Mouse (Mus musculus): ENCODE measurements around the gene B4galnt3.

The B4galnt3 gene

DNA sequence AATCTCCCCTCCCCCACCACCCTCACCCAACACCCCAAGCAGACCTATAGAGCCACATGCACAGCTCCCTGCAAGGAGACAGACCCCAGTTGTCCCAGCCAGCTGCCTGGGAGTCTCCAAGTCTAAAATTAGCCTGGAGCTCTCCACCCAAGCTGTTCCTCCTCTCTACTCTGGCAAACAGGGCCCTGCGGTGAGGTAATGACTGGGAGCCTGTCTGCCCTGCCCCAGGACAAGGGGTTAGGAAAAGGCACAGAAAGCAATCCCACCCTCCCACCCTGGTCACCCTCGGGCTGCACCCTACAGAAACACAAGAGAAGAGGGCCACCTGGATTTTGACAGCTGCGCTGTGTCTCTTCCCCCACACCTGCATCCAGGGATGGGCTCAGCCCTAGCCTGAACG is 19.5 kb downstream of the B4galnt3 start:
- no peak for DNase-seq (ENCODE audit: low spot score in 2 of 2)

DNA sequence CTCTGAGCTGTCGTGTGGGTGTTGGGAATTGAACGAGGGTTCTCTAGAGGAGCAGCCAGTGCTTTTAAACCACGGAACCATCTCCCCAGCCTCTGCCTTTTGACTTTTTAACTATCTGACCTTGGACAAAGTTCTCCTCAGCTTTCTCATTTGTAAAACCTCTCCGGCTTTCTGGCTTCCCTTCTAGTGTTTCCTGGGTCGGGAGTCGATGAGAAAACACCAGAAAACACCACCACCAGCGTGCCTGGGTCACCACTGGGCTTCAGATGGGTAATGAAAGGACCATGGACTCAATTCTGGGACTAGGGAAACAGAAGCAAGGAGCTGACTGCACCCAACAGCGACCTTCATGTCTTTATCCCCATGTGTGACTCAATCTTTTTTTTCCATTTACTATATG is 20.2 kb downstream of the B4galnt3 start:
- DNase-seq (ENCODE audit: low spot score in 2 of 2): no peak

- DNase-seq (ENCODE audit: low spot score in 2 of 2): no peak
These were observed 30.2 kb downstream of the B4galnt3 start for GRCm38 (mm10) chr6:120264151-120264550.

- DNase-seq (ENCODE audit: low spot score in 2 of 2): no peak
These were observed 30.8 kb downstream of the B4galnt3 start for GRCm38 (mm10) chr6:120263608-120264007.

- DNase-seq (ENCODE audit: low spot score in 2 of 2): no peak
These were observed 31.4 kb downstream of the B4galnt3 start for GRCm38 (mm10) chr6:120262886-120263531.

- DNase-seq (ENCODE audit: low spot score in 2 of 2): no peak
These were observed 34.9 kb downstream of the B4galnt3 start for GRCm38 (mm10) chr6:120259481-120259880.

DNA sequence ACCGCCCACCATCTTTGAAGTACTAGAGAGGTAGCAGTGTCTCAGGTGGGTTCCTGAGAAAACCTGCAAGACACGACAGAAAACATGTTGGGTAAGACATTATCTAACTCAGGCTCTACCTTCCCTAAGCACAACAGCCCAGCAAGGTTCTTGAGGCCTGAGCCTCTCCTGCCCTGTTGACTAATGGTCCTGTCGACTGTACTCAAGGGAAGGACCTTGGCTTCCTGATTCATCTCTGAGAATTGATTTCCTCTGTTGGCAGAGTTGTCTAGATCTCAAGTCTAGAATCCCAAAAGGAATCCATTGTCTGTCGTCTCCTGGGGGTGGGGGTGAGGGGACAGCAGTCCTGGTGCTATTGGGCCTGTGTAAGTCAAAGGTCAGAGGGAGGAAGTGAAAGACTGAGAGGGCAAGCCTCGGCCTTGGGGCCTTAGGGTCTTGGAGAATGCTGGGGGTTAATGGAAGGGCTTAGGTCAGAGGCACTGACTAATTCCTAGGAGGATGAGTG is 37.9 kb downstream of the B4galnt3 start:
- DNase-seq (ENCODE audit: low spot score in 2 of 2): no peak

DNA sequence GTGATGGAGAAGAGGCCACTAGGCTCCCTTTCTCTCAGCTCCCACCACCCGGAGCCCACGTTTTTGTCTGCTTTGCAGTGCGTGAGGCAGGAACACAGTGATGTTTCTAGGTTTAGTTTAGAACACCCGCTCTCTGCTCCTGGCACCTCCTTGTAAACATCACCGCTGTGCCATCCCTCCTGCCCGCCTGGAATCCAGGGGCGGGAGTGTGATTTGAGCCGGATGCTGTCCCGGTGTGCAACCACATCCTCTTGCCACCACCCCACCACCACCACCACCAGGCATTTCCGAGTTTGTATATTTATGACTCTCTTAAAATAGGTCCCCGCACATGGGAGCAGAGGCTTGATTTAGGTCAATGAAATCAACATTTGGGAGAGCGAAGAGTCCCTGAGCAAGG is 38.7 kb downstream of the B4galnt3 start:
- DNase-seq (ENCODE audit: low spot score in 2 of 2): peak in 1 of 2 experiments; percentile 12

- no peak for DNase-seq (ENCODE audit: low spot score in 2 of 2)
These were observed 39.2 kb downstream of the B4galnt3 start for GRCm38 (mm10) chr6:120255144-120255543.

DNA sequence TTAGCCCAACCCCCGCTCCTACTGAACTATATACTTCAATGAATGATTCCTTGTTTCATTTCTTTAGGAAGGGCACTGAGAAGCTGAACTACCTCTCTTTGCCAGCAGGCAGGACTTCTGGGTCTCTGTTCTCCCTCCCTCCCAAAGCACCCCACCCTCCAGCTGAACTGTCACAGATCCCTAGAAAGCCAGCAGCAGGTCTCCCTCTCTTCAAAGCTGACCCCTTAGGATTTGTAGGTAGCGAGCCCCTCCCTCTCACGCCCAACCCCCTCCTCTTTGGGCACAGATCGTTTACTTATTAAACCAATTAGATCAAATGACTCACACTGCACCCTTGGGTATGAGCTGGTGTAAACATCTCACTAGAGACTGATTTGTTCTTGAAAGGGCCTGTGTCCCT is 39.7 kb downstream of the B4galnt3 start:
- no peak for DNase-seq (ENCODE audit: low spot score in 2 of 2)

- no peak for DNase-seq (ENCODE audit: low spot score in 2 of 2)
These were observed 41.6 kb downstream of the B4galnt3 start for GRCm38 (mm10) chr6:120252741-120253140.

DNA sequence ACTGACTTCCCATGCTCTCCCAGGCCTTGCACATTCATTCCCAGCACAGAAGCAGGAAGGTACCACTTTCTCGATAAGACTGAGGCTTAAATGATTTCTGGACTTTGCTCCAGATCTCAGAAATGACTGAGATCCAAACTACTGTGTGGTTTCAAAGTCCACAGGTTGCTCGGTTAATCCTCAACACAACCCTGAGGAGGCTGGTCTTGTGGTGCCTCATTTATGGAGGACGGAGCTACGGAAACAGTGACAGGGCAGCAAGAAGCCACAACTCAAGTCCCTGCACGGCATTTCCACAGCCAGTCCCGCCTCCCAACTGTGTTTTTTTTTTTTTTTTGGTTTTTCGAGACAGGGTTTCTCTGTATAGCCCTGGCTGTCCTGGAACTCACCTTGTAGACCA is 43.3 kb downstream of the B4galnt3 start:
- no peak for DNase-seq (ENCODE audit: low spot score in 2 of 2)

DNA sequence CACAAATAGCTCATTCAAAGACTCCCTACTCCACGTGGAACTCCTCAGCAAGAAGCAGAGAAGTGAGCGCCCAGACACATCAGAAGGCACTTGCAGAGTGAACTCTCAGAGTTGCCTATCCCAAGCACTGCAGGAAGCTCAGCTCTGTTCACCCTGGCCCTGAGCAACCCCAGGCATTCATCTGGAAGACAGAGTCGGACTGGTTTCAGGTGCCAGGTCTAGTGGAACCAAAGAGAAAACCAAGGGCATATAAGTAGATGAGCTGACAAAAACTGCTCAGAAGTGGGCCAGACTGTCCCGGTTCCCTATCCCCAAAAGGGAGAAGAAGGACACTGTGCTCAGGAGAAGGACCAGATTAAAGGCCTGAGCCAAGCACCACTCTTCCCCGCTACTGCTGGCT is 44.5 kb downstream of the B4galnt3 start:
- DNase-seq (ENCODE audit: low spot score in 2 of 2): no peak

DNA sequence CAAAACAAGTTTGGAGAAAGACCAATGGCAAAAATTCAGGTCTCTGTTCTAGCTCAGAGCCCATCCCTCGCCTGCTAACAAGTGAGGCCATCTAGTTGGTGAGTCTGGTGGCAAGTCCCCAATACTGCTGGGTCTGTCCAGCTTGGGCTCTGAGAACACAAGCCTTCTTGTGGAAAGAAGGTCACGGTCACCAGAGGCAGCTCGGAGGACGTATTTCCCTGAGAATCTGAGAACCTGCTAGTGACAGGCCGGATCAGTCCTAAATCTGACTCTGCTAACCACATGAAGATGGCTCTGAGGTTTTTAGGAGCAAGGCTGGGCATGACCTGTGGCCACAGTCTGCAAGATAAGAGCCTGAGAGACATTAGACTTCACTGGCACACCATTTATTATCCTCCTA is 47.7 kb downstream of the B4galnt3 start:
- DNase-seq (ENCODE audit: low spot score in 2 of 2): no peak

DNA sequence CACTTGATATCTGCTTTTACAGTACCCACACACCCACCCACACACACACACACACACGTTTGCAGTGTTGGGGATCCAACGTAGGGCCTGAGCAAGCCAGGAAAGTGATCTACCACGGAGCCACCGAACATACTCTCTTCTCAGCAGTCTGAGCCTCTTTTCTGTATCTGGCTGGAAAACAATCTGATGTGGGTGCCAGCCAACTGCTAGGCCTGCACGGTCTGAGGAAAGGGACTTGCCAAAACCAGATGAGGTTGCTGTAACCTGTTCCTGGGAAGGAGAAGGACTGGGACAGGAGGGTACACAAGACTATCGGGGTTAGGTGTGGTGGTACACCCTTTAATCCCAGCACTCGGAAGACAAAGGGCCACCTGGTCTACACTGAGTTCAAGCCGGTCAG is 51.1 kb downstream of the B4galnt3 start:
- no peak for DNase-seq (ENCODE audit: low spot score in 2 of 2)

DNA sequence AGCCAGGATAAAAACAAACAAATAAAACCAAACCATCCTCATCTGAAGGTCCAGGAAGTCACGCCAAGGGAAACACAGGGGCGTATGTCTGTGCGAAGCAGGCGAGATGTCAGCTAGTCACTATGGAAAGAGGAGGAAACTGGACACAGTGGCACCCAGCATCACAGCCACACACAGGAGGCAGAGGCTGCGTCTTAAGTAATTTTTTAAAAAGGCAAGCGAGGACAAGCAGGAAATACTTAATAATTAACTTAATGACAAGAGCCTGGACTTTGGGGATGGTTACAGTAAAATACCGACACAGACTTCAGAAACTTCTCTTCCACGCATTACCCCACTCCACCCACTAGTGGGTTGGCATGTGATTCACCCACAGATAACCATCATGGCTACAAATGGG is 51.8 kb downstream of the B4galnt3 start:
- no peak for DNase-seq (ENCODE audit: low spot score in 2 of 2)

DNA sequence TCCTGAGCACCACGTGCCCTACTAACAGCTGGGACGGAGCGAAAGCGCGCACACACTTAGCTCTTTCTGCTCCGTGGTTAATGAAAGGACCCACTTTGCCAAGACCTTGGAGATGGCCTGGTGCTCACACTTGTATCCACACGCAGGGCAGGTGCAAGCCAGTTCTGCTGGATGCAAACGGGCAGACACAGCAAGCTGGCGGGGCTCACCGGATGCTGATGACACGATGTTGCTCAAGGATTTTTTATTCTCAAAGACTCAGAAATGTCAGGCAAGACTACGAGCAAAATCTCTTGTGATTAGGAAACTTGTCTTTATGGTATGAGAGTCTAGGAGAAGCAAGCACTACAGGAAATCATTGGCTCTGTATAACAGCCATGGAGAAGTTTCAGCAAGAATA is 52.9 kb downstream of the B4galnt3 start:
- DNase-seq (ENCODE audit: low spot score in 2 of 2): no peak

DNA sequence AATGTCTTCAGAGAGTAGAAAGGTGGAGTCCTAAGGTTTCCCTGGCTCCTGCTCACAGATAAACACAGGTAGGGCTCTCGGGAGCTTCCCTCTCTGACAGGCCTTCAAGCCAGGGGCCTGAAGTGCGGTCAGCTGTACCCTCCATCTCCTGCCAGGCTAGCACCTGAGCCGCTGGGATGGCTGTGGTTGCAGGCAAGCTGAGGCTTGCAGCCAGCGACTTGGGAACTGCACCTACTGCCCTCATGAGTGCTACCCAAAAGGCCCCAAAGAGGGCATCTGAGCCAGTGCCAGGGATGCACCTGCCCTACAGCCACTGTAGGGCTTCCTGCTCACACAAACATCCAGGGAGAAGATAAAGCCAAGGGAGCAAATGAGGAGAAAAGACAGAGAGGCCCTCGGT is 53.9 kb downstream of the B4galnt3 start:
- no peak for DNase-seq (ENCODE audit: low spot score in 2 of 2)

DNA sequence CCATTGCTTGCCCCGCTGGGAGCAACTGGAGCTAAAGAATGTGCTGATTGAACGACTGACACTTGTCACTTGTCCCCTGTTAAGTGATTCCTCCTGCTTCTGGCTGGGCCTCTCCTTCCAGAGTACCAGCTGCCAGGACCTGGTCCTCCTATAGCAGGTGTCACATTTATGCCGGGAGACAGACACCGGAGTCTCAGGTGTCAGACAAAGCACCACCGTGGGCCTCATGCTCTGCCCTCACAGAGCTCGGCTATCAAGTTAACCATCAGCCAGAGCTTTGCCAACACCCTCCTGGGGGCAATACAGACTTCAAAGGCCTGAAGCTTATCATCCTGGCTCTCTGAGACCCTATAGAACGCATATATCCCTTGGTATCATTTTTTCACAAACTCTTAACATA is 58.5 kb downstream of the B4galnt3 start:
- DNase-seq (ENCODE audit: low spot score in 2 of 2): no peak

GRCm38 (mm10) chr6:120232885-120233284 is 61.5 kb downstream of the B4galnt3 start:
- DNase-seq (ENCODE audit: low spot score in 2 of 2): no peak

- no peak for DNase-seq (ENCODE audit: low spot score in 2 of 2)
These were observed 63.9 kb downstream of the B4galnt3 start for GRCm38 (mm10) chr6:120230441-120230840.

DNA sequence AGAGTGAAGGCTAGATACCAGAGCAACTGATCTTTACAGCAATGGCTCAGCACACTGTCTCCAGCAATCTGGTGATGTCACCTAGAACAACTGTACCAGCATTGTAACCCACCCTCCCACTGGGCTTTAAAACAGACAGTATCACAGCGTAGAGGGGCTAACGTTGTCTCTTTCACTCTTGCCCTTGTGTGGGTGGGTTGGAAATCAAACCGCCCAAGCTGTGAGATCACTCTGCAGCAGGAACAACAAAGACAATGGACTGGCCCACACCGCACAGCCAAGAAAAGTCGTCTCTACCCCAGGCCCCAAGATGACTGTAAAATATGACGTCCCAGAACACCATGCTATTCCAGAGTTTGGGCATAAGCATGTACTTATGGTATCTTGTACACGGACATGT is 64.6 kb downstream of the B4galnt3 start:
- no peak for DNase-seq (ENCODE audit: low spot score in 2 of 2)

DNA sequence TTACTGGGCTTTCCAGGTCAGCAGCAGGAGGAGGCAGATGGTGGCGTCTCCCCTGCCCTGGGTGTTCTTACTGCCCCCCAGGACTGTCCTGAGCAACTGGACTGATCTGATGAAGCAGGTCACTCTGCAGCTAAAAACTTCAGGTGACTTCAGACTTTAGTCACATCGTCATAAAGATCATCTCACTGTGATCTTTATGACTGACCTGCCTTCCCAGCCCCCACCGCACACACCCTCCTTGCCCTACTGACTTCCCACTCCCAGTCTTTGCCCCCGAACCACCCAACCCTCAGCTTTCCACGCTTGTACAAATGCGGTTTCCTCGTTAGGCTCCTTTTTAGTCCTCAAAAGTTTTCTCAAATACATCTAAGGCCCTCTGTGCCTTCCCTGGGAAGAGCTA is 67.3 kb downstream of the B4galnt3 start:
- no peak for DNase-seq (ENCODE audit: low spot score in 2 of 2)

DNA sequence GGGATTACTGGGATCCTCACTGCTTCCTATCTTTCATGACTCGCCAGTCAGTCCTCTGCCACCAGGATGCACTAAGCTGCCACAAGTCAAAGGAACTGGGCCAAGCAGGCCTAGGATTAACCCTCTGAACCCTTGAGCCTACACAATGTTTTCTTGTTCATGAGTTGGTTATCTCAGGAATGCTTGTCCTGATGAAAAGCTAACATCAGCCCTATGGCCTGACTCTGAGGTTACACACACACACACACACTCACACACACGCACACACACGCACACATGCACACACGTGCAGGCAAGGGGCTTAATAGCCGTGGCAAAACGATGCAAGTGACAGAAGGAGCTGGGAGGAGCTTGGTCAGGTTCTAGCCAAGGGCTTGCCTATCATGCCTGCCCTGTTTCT is 69.0 kb downstream of the B4galnt3 start:
- DNase-seq (ENCODE audit: low spot score in 2 of 2): no peak

Data from frontal cortex, postnatal 25 days (tissue).